Mouse (Mus musculus): ENCODE measurements at regions not wholly inside any gene's neighbourhood (a gene's known extent, or its start where the extent isn't known, plus 50 kb on each side); places are given as distances from the start of the nearest gene placed in this dataset.

DNA sequence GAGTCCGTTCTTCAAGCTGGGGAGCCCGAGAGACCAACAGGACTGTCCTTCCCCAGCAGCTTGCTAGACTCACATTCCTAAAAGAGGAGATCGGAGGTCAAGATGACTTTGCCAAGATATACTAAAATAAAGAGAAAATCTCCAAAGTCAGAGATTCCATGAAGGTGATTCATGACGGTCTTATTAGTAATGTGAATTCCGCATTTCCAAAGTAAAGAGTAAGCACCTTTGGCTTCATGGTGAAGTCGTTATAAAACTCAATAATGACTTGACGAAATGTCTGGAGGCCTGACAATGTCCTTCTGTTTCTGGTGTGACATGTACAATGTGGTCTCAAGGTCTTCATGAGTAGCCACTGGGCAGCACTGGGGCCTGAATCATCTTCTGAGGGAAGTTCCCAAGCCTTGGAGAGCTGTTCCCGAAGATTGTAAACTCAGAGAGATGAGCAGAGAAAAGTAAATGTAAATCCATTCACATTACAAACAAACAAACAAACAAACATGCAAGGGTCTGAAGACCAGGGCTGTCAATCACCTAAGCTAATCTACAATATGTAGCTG lies 157.7 kb downstream of the Cog6 start:
- no peak for TF ChIP-seq CTCF (IDR thresholded peaks at IDR 0.05; ENCODE audit: low read depth, low read length)
- TF ChIP-seq POLR2AphosphoS5 (IDR thresholded peaks at IDR 0.05; ENCODE audit: insufficient replicate concordance, low read depth, low read length) = no peak
